Mouse (Mus musculus): ENCODE measurements around the gene Usp35.

DNA sequence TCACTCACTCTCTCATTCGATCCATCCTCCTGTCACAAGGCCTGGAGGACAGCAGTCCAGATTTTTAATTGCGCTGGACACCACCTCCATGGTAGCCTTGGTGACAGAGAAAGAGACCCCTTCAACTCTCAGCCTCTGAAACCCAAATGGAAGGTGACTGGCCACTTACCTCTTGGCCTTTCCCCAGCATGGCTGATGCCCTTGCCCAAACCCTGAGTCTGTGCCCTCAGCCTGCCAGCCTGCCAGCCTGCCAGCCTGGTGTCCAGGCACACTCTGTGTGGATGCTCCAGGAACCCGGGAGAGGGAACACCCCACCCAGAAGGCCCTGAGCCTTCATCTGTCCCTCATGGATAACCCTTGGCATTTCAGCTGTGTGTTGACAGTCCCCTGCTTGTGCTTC lies 2.1 kb downstream of the Usp35 start:
- TF ChIP-seq CTCF (IDR thresholded peaks at IDR 0.05; ENCODE audit: borderline replicate concordance, extremely low read depth, insufficient read depth, insufficient read length): no peak
- TF ChIP-seq POLR2A (IDR thresholded peaks at IDR 0.05; ENCODE audit: borderline replicate concordance, extremely low read depth, insufficient read depth, insufficient read length, poor library complexity, severe bottlenecking): no peak
